Mouse (Mus musculus): ENCODE results near the gene Mepce.
A peak's percentile ranks its signal among the peaks of the same experiment; 100 is the strongest.
"Not testable (repeated sequence)": the region's sequence is repeated elsewhere in the genome, so short reads cannot be mapped to it uniquely, and the experiment has no call there.

The Mepce gene

DNA sequence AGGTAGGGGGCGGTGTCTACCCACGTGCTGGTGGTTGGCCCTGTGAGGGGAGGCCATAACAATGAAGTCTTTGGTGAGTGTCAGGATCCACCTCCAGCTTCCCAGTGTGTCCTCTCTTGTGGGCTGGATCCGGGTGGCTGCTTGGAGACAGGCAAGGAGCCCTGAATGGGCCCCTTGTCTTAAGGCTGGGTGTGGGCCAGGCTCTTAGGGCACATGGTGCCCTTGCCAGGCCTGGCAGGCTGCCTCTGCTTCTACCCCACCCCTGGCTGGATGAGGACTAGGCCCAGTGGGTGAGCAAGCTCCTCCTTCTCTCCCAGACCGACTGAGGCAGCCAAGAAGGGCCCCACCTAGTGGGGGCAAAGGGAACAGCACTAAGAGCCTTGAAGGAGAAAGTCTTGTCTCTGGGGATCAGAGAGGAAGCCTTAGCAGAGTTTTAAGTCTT lies 27.5 kb downstream of the Mepce start:
- DNase-seq (ENCODE audit: low read depth, low spot score): peak; percentile 99

DNA sequence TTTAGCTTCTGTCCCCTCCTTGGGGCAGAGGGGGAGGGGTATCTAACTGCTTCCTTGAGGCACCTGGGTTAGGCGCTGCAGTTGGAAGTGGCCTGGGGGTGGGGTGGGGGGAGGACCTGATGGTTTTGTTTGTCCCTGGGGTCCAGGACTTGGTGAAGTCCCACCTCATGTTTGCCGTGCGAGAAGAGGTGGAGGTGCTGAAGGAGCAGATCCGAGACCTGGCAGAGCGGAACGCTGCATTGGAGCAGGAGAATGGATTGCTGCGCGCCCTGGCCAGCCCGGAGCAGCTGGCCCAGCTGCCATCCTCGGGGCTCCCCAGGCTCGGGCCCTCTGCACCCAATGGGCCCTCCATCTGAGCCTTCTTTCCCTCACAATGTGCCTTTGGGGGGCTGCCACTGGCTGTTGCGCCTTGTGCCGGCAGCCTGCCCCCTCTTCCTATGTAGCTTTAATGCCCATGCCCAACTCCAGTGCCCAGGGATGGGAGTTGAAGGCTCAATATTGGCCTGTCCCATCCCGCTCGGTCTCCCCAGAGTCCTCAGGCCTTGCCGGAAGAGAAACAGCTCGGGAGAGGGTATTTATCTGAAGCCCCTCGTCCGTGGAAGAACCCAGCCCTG lies 28.4 kb downstream of the Mepce start:
- no peak for DNase-seq (ENCODE audit: low read depth, low spot score)

DNA sequence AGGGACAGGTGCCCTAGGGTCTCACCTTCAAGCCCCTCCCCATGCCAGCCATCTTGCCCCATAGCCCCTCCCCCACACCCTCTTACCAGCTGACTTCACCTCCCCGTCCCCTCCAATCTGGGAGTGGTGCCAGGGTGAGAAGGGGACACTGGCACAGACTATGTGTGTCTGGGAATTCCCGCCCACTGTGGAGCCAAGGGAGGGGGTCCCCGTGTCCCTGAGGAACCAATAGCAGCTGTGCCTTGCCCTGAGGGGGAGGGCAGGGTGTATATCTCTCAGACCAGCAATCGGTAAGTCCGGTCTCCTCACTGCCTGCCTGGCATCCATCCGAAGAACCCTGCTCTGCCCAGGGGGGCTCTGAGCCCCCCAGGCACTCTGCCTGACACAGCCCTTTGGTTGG lies 29.6 kb downstream of the Mepce start:
- no peak for DNase-seq (ENCODE audit: low read depth, low spot score)

DNA sequence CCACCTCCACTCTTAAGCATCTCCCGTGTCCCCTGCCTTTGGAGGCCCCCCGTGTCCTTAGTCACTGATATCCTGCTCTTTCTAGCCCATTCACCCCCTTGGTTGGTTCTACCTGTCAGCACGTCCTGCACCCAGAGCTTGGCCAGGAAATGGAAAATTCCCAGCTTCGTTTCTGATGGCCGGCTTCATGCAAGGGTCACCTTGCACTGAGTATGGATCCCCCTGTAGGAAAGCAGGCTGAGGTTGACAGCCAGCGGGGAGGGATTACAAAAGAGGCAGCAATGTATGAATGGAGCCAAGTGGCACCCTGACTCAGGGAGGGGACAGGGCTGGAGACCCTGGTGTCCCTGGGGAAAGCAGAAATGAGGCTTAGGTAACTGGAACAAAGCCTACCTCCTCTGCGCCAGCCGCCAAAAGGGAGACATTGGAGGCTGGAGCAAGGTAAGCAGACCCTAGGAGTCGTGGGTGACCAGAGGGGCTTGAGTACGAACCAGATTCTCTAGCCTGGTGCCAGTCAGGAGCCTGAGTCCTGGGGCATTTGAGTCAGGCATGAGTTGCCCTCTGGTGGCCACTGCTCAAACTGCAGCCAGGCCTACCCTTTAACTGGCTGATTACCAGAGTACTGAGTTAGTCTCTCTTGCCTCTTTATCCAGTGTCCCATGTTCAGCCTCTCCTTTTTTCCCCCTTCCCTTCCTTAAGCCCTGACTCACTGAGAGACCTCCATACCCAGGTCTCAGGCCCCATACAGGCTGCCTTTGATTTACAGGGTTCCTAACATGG lies 30.4 kb downstream of the Mepce start:
- DNase-seq (ENCODE audit: low read depth, low spot score): peak; percentile 96

DNA sequence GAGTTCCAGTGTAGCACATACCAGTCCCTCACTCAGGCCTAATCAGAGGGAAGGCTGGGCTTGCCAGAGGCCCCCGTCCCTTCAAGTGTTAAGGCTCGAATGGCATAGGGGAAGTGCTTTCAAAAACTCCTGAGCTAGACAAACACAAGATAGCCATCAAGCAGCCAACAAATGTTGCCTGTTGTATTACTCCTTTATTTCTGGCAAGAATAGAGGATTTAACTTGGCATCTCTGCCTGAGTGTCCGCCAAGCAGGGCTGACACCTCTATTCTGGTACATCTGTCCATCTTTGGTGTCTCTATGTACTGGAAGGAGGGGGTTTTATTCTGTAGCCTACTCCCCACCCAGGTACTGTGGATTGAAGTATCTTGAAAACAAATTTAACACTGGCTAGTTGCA lies 31.3 kb downstream of the Mepce start:
- no peak for DNase-seq (ENCODE audit: low read depth, low spot score)

DNA sequence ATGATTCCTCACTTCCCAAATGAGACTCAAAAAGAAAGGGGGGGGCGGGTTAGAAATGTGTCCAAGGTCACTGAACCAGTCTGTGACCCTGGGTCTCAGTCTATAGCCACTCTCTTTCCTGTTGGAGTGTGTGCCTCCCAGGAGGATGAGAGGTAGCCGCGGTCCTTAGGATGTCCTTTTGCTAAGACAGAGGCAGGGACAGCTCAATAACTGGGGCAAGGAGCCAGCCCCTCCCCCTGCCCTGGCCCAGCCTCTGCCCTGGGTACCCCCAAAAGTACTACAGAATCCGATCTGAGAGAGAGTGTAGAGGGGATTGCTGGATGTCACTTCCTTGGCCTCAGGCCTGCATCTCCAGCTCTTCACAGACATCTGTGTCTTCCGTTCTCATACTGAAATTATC lies 32.0 kb downstream of the Mepce start:
- DNase-seq (ENCODE audit: low read depth, low spot score): no peak

DNA sequence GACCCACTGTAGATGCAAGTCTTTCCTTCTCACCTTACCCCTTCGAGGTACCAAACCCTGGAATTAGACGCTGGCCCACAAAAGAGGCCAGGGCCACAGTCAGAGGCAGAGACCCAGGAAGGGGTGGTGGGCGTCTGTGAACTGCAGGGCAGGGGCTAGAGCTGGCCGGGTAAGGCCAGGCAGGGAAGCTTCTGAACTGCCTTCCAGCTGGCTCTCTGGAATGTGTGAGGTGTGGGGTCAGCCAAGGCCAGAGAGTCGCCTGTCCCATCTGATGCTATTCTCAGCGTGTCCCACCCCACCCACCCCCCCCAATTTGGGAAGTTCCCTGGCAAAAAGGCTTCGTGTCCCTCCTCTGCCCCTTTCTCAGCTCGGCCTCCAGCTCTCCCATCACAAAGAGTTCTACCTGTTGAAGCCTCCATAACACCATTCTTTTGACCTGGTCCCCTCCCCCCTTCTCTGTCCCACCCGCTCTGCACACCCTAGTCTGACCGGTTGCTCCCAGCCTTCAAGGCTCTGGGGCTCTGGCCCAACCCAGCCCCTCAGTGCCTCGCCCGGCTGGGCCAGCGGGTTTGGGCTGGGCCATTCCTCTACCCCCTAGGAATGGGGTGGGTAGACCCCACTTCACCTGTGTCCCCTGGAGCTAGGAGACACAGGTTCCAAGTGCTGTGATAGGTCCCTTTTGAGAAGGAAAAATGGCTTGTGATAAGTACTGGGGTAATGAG lies 34.2 kb downstream of the Mepce start:
- no peak for DNase-seq (ENCODE audit: low read depth, low spot score)

DNA sequence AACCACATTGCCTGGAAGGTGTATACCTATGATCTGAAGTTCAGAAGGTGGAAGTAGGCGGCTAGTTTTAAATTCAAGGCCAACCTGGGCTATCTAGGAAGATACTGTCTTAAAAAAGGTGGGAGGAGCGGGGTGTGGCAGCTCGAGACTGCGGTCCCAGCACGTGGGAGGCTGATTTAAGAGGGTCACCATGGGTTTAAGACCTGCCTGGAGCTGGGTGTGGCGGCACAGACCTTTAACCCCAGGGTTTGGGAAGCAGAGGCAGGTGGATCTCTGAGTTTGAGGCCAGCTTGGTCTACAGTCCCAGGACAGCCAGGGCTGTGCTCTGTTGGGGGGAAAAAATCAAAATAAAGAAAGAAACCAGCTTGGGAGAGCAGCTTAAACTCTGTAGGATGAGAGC lies 35.5 kb downstream of the Mepce start:
- no peak for DNase-seq (ENCODE audit: low read depth, low spot score)

DNA sequence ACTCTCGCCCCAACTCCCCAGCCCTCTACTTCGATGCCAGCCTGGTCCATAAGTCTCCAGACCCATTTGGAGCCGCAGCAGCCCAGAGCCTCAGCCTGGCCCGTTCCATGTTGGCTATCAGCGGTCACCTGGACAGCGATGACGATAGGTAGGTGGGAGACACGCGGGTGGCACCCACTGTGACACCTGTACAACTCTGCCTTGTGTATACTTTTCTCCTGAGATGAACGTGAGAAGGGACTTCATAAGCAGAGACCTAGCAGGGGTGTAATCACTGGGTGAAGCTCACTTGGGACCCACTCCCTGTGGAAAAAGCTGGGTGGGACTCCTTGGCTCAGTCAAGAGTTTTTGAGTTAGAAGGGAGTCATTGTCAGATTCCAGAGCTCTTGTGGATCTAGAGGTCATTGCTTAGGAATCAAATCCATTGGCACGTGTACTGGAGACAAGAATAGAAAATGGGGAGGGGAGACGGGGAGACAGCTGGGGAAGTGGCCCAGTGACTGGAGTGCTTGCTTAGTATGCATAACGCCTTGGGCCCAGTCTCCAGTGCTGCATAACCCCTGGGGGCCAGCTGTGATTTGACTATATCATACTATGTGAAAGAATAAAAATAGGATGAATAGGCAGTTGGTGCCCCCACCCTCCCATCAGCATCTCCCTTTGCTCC lies 36.1 kb downstream of the Mepce start:
- DNase-seq (ENCODE audit: low read depth, low spot score): no peak

DNA sequence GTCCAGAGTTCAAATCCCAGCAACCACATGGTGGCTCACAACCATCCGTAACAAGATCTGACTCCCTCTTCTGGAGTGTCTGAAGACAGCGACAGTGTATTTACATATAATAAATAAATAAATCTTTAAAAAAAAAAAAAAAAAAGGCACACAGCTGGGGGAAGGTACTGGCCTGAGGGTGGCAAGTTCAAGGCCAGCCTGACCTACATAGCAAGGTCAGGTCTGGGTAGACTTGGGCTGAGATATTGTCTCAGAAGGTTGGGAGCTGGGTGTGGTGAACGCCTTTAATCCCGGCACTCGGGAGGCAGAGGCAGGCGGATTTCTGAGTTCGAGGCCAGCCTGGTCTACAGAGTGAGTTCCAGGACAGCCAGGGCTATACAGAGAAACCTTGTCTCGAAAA lies 37.2 kb downstream of the Mepce start:
- DNase-seq (ENCODE audit: low read depth, low spot score): not testable (repeated sequence)

DNA sequence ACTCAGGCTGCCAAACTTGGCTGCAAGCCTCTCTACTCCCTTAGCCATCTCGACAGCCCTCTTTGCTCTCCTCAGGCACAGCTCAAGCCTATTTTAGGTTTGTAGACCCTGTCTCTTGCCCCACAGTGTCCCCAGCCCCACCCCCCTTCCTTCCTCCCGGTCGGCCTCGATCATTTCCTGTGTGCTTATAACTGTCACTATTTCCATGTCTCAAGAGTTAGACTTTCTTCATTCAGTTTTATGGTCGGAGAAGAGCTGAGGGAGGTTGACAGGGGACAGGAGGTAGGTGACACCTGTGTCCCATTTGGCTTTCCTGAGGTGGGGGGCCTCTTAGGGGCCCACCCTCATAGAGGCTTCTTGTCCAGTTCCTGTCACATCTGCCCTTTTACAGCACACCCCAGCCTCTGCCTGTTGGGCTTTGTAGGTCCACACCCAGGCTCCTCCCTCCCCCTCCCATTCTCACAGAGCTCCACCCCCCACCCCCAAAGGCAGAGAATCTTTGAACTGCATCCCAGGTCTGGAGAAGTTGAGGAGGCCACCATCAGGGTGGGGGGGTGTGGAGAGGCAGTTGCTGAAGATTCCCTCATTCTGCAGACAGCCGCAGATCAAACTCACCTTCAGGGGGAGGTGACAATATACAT lies 38.1 kb downstream of the Mepce start:
- DNase-seq (ENCODE audit: low read depth, low spot score): no peak

DNA sequence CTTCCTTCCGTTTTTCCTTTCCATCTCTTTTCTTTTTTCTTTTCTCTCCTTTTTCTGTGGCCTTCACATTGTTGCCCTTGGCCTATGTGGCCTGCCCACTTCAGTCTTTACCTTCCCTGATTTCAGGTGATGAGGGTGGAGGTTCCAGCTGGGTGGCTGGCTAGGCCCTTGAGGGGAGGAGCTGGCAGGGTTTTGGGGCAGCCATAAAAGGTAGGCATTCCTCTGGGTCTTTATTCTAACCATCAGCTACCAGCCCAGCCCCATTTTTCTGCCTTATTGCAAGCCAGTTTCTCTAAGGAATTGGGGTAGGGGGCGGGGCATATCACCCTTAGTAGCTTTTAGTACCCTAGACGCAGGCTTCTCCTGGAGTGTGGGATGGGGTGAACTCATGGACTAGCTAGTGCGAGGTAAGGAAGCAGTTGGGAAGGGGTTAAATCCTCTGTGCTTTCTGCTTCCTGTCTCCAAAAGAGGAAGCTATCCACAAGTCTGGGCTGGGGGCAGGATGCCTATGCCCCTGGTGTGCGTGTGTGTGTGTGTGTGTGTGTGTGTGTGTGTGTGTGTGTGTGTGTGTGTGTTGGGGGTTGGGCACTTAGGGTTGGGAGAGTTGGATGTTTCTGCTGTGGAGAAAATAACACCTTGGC lies 39.2 kb downstream of the Mepce start:
- DNase-seq (ENCODE audit: low read depth, low spot score): peak; percentile 28

DNA sequence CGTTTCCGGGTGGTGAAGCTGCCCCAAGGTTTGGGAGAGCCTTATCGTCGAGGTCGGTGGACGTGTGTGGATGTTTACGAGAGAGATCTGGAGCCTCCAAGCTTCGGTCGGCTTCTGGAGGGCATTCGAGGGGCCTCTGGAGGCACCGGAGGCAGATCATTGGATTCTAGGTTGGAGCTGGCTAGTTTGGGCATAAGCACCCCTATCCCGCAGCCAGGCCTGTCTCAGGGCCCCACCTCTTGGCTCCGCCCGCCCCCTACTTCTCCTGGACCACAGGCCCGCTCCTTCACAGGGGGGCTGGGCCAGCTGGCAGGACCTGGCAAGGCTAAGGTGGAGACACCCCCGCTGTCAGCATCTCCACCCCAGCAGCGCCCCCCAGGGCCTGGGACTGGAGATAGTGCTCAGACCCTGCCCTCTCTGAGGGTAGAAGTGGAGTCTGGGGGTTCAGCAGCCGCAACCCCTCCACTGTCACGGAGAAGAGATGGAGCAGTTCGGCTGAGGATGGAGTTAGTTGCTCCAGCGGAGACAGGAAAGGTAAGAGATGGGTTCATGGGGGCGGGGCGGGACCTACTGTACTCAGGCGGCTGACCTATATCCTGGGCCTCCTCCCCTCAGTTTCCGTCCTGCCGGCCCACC lies 40.0 kb downstream of the Mepce start:
- DNase-seq (ENCODE audit: low read depth, low spot score): peak; percentile 49

DNA sequence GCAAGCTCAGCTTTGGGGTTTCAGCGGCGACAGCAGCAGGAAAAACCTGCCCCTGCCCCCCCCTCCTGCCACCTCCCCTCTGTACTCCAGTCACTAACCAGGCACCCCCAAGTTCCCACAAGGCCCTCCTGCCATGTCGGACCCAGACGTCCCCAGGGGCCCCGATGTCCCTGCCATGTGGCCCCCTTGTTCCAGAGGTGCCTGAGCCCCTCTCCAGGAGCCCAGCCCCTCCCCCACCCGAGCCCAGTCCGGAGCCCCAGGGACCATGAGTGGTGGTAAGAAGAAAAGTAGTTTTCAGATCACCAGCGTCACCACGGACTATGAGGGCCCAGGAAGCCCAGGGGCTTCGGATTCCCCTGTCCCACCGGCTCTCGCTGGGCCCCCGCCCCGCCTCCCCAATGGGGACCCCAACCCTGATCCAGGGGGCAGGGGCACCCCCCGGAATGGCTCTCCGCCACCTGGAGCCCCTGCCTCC lies 40.6 kb downstream of the Mepce start:
- peak; percentile 42 for DNase-seq (ENCODE audit: low read depth, low spot score)

DNA sequence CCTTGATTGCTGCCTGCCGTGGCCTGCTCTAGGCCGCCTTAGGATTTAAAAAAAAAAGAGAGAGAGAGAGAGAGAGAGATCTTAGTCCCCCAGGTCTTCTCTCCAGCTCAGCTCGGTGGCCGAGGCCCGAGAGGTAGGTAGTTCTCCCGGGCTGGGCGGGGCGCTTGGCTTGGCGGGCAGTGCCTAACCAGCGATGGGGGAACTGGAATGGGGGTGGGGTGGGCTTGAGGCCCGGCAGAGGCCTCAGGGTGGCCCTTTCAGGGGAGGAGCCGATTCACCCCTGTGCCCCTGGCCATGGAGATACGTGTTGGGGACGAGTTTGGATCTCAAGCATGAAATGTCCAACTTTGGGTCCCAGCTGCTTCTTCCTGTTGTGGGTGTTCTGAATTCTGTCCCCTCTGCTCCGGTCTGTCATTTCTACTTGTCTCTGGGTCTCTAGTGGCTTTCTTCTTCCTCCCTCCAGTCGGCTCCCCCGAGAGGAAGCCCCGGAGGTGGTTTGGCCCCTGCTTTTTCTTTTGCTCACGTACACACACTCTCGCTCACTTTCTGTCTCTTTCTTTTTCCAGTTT lies 41.1 kb downstream of the Mepce start:
- DNase-seq (ENCODE audit: low read depth, low spot score): peak; percentile 80

DNA sequence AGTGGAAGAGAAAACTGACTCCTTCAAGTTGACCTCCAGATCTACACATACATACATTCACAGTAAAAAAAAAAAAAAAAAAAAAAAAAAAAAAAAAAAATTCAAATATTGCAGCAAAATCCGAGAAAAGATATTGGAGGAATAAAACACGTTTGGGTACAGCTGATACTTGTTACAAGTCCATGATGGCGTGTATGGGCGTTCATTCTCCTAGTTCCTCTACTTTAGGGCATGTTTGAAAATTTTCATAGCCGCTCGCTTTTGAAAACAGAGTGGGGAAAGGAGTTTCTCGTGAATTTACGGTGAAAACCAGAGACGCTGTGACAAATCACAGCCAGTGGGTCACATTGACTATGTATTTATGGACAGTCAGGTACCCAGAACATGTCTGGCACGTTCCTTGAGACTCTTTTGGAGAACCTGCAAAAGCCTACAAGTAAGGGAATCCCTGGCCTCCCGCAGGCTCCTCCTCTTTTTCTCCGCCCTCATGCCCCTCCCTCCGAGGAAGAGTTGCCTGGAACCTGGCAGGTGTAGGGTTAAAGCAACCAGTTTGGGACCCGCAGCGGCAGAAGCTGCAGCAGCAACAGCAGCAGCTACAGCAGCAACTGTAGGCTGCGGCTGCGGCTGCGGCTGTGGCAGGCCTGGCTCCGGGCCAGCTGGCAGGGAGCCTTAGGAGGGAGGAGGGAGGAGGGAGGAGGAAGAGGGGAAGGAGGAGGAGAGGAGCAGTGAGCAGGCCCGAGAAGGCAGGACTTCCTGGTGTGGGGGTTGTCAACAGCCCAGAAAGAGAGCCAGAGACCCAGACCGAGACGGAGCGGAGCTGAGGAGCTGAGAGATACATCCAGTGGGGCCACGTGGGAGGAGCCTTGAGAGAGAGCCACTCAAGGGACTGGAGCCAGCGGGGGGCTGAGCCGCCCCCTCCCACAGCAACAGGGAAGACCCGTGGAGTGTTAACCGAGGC lies 42.0 kb downstream of the Mepce start, which contains the start of gene Tsc22d4:
TSS of gene Tsc22d4 (plus strand) at position 517 of the 958 bp plus-strand sequence.
- peak; percentile 95 for DNase-seq (ENCODE audit: low read depth, low spot score)

DNA sequence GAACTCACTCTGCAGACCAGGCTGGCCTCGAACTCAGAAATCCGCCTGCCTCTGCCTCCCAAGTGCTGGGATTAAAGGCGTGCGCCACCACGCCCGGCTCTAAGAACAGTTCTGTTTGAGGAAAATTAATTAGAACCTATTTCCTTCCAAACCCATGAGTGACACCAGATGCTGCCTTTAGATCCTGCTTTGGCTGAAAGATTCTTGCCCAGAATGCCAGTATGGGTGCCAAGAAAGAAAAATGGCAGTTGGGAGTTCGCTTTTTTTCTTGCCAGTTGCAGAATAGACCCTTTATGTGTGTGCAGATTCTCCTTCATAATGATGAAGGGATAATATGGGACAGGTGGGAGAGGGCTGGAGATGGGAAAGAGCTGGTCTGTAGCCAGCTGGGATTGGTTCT lies 43.3 kb downstream of the Mepce start:
- no peak for DNase-seq (ENCODE audit: low read depth, low spot score)

DNA sequence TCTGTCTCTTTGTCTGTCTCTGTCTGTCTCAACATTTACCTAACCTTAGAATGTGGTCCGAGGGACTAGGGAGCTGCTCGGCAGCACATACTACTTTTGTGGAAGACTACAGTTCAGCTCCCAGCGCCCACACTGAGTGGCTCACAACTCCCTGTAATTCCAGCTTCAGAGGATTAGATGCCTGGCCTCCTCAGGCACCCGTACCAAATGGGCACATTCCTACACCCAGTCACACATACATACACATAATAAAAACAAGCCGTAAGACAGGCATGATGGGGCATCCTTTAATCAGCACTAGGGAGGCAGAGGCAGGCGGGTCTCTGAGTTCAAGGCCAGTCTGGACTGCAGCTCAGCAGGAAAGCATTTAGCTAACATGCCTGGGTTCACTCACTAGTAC lies 44.6 kb downstream of the Mepce start:
- no peak for DNase-seq (ENCODE audit: low read depth, low spot score)

DNA sequence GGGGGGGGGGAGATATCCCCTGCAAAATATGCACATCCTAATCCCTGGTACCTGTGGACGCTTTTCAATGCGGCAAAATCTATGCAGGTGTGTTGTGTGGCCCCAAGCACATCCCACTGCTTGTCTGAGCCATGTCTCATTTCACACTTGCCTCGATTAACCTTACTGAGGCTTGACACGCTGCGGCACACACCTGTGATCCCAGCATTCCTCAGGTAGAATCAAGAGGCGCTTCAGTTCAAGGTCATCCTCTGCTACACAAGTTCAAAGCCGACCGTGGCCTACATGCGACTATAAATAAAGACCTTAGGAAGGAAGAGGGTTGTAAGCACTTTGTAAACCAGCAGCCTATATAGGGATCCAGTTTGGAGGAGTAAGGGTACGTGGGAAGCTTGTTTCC lies 45.4 kb downstream of the Mepce start:
- no peak for DNase-seq (ENCODE audit: low read depth, low spot score)
